Mouse (Mus musculus) brain, embryonic 14.5 days (tissue): Measurements from ENCODE around the gene Cdc6.

Experiments used
- CTCF ChIP-seq: fragments of 200-500 bp; IDR thresholded peaks from 2 replicates; pipeline ENCODE4 v1.5.1; 2012; ENCODE audit warnings: inconsistent platforms, mild to moderate bottlenecking, moderate library complexity, borderline replicate concordance; ENCODE audit not compliant: insufficient read depth, insufficient read length; ENCODE audit errors: extremely low read depth
- POLR2A ChIP-seq: fragments of 200-500 bp; IDR thresholded peaks from 2 replicates; pipeline ENCODE4 v1.6.1; 2012; ENCODE audit warnings: mild to moderate bottlenecking, inconsistent platforms, borderline replicate concordance; ENCODE audit not compliant: poor library complexity, insufficient read depth, insufficient read length, severe bottlenecking; ENCODE audit errors: extremely low read depth

GRCm38 (mm10) chr11:98968716-98969495, 61.3 kb downstream of the Cdc6 start:
- TF ChIP-seq POLR2A, result no peak
- no peak for TF ChIP-seq CTCF
